Mouse (Mus musculus): ENCODE results near the gene Mrpl17. TPM values are rescaled to one million over a fixed set of nuclear protein-coding genes. Genes with fewer than 3 reads are reported as not detected.

Mrpl17 gene
- total and polyA plus RNA-seq, 2 experiments from 2014 or later = 46.1 to 207 TPM

DNA sequence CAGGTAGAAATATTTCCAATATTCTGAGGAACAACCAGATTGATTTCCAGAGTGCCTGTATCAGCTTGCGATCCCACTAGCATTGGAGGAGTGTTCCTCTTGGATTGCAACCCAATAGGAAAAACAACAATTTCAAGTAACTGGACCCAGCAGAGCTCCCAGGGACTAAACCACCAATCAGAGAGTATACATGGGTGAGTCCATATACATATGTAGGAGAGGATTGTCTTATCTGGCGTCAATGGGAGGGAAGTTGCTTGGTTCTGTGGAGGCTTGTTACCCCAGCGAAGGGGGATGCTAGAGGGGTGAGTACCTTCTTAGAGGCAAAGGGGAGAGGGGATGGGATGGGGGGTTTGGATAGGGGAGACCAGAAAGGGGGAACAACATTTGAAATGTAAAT lies 2.4 kb upstream of the Mrpl17 start:
- ATAC-seq (ENCODE audit: insufficient read depth, low read depth) (no peak), DNase-seq (ENCODE audit: low spot score) (no peak)
- no peaks in the 10 kb centered on the region for H3K27me3 ChIP-seq (ENCODE audit: control insufficient read depth, insufficient read depth, low read length)
- WGBS = 84% methylated on average over 3 of the region's 3 CpGs
- 0 out of 2 replicates have a peak, but pooled peaks cover 3% of the 10 kb centered on the region for H3K9me3 ChIP-seq (replicated peaks; ENCODE audit: control insufficient read depth, low read length)
- peaks cover 14% of the 10 kb centered on the region; the same call in 1 of the 2 replicates for H3K36me3 ChIP-seq (replicated peaks; ENCODE audit: control insufficient read depth, insufficient read depth, low read length)
- TF ChIP-seq CTCF (IDR thresholded peaks at IDR 0.05; ENCODE audit: low read depth) (no peak), EP300 (IDR thresholded peaks at IDR 0.05; ENCODE audit: low read depth) (no peak)
- H3K4me3 ChIP-seq (ENCODE audit: low read depth, low read length) = no peak overlapping the region
- no peak overlapping the region for H3K9ac ChIP-seq (replicated peaks; ENCODE audit: low read depth, low read length)
- no peak overlapping the region for H3K27ac ChIP-seq (ENCODE audit: low read depth)
- no peak overlapping the region for H3K4me2 ChIP-seq (ENCODE audit: low read depth, low read length)
- peaks cover 10% of the 10 kb centered on the region for H3K4me1 ChIP-seq (ENCODE audit: control insufficient read depth, insufficient read depth)

- Histone ChIP-seq H3K4me3 (ENCODE audit: low read depth, low read length) (no peak overlapping the region), H3K27me3 (ENCODE audit: control insufficient read depth, insufficient read depth, low read length) (no peaks in the 10 kb centered on the region)
Observed at GRCm38 (mm10) chr7:105812566-105812965, 1.7 kb upstream of the Mrpl17 start.

DNA sequence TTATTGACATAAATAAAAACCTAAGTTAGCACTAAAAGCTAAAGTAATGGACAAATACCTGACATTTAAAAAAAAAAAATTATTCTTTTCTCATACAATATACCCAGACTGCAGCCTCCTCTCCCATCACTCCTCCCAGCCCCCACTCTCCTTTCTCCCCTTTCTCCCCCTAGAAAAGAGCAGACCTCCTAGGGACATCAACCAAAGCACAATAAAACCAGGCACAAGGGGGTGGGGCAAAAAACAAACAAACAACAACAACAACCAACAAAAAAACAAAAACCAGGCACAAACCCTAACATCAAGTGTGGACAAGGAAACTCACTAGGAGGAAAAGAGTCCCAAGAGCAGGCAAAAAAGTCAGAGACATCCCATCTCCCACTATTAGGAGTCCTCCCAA lies 617 bp upstream of the Mrpl17 start:
- H3K4me1 ChIP-seq (ENCODE audit: control insufficient read depth, insufficient read depth) = peaks cover 14% of the 10 kb centered on the region
- no peak for TF ChIP-seq CTCF (IDR thresholded peaks at IDR 0.05; ENCODE audit: low read depth)
- no peak for TF ChIP-seq EP300 (IDR thresholded peaks at IDR 0.05; ENCODE audit: low read depth)
- H3K27ac ChIP-seq (ENCODE audit: low read depth) = no peak overlapping the region
- H3K9ac ChIP-seq (replicated peaks; ENCODE audit: low read depth, low read length) = no peak overlapping the region
- ATAC-seq (ENCODE audit: insufficient read depth, low read depth) (no peak), DNase-seq (ENCODE audit: low spot score) (no peak)
- H3K9me3 ChIP-seq (replicated peaks; ENCODE audit: control insufficient read depth, low read length) = 0 out of 2 replicates have a peak, but pooled peaks cover 3% of the 10 kb centered on the region
- peak overlapping the region; percentile 78; the same call in 1 of the 2 replicates for H3K4me3 ChIP-seq (ENCODE audit: low read depth, low read length)
- H3K27me3 ChIP-seq (ENCODE audit: control insufficient read depth, insufficient read depth, low read length) = no peaks in the 10 kb centered on the region
- H3K4me2 ChIP-seq (ENCODE audit: low read depth, low read length) = peak overlapping the region; percentile 31
- peaks cover 14% of the 10 kb centered on the region; the same call in 1 of the 2 replicates for H3K36me3 ChIP-seq (replicated peaks; ENCODE audit: control insufficient read depth, insufficient read depth, low read length)

More at GRCm38 (mm10) chr7:105812566-105812965, 1.7 kb upstream of the Mrpl17 start:
- Histone ChIP-seq H3K9ac (replicated peaks; ENCODE audit: low read depth, low read length) (no peak overlapping the region), H3K4me1 (ENCODE audit: control insufficient read depth, insufficient read depth) (peaks cover 10% of the 10 kb centered on the region), H3K4me2 (ENCODE audit: low read depth, low read length) (no peak overlapping the region), H3K36me3 (replicated peaks; ENCODE audit: control insufficient read depth, insufficient read depth, low read length) (peaks cover 14% of the 10 kb centered on the region; the same call in 1 of the 2 replicates), H3K9me3 (replicated peaks; ENCODE audit: control insufficient read depth, low read length) (0 out of 2 replicates have a peak, but pooled peaks cover 3% of the 10 kb centered on the region), H3K27ac (ENCODE audit: low read depth) (no peak overlapping the region)
- DNase-seq (ENCODE audit: low spot score) (no peak), ATAC-seq (ENCODE audit: insufficient read depth, low read depth) (no peak)
- WGBS = 68% methylated on average over 3 of the region's 3 CpGs
- TF ChIP-seq EP300 (IDR thresholded peaks at IDR 0.05; ENCODE audit: low read depth) = no peak
- no peak for TF ChIP-seq CTCF (IDR thresholded peaks at IDR 0.05; ENCODE audit: low read depth)

DNA sequence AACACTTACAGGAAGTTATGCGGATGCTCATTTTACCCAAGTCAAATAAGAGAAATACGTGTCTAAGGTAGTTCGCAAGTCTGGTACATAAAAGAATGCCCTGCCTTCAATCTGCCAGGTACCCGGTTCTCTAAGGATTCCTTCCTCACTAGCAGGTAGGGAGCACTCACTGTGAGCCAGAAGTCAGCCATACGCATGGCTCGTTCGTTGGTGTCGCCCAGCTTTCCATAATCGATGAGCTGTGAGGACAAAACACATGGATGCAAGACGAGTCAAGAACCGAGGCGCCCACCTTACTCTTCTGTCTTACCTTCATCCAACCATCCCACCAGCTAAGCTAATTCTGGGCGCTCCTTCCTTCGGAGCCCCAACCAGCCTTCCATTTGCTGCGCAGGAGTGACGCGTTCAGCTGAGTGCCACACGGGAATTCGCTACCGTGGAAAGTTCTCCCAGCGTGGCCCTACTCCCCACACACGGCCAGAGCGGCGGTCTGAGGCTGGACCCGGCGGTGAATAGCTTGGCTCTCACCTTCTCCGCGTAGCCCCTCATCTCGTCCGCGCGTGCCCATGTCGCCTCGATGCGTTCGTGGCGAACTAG lies 521 bp downstream of the Mrpl17 start:
- ATAC-seq (ENCODE audit: insufficient read depth, low read depth) = peak; percentile 31
- H3K4me3 ChIP-seq (ENCODE audit: low read depth, low read length) = peak overlapping the region; percentile 78
- H3K4me2 ChIP-seq (ENCODE audit: low read depth, low read length) = peak overlapping the region; percentile 94
- WGBS = 4% methylated on average over 37 of the region's 37 CpGs
- DNase-seq (ENCODE audit: low spot score) = no peak
- no peak for TF ChIP-seq EP300 (IDR thresholded peaks at IDR 0.05; ENCODE audit: low read depth)
- TF ChIP-seq CTCF (IDR thresholded peaks at IDR 0.05; ENCODE audit: low read depth) = no peak
- H3K9me3 ChIP-seq (replicated peaks; ENCODE audit: control insufficient read depth, low read length) = 0 out of 2 replicates have a peak, but pooled peaks cover 3% of the 10 kb centered on the region
- no peaks in the 10 kb centered on the region for H3K27me3 ChIP-seq (ENCODE audit: control insufficient read depth, insufficient read depth, low read length)
- H3K27ac ChIP-seq (ENCODE audit: low read depth) = peak overlapping the region; percentile 87
- peak overlapping the region; percentile 94 for H3K9ac ChIP-seq (replicated peaks; ENCODE audit: low read depth, low read length)
- H3K4me1 ChIP-seq (ENCODE audit: control insufficient read depth, insufficient read depth) = peaks cover 14% of the 10 kb centered on the region
- H3K36me3 ChIP-seq (replicated peaks; ENCODE audit: control insufficient read depth, insufficient read depth, low read length) = peaks cover 14% of the 10 kb centered on the region; the same call in 1 of the 2 replicates

- peak overlapping the region; percentile 87; the same call in 1 of the 2 replicates for H3K27ac ChIP-seq (ENCODE audit: low read depth)
- H3K27me3 ChIP-seq (ENCODE audit: control insufficient read depth, insufficient read depth, low read length) = no peaks in the 10 kb centered on the region
- DNase-seq (ENCODE audit: low spot score) (no peak), ATAC-seq (ENCODE audit: insufficient read depth, low read depth) (no peak)
- H3K36me3 ChIP-seq (replicated peaks; ENCODE audit: control insufficient read depth, insufficient read depth, low read length) = peaks cover 14% of the 10 kb centered on the region; the same call in 1 of the 2 replicates
- H3K4me1 ChIP-seq (ENCODE audit: control insufficient read depth, insufficient read depth) = peaks cover 14% of the 10 kb centered on the region
- peak overlapping the region; percentile 94 for H3K9ac ChIP-seq (replicated peaks; ENCODE audit: low read depth, low read length)
- H3K9me3 ChIP-seq (replicated peaks; ENCODE audit: control insufficient read depth, low read length) = 0 out of 2 replicates have a peak, but pooled peaks cover 3% of the 10 kb centered on the region
- WGBS = 75% methylated on average over 7 of the region's 7 CpGs
- H3K4me2 ChIP-seq (ENCODE audit: low read depth, low read length) = peak overlapping the region; percentile 94
- TF ChIP-seq CTCF (IDR thresholded peaks at IDR 0.05; ENCODE audit: low read depth) (no peak), EP300 (IDR thresholded peaks at IDR 0.05; ENCODE audit: low read depth) (no peak)
- H3K4me3 ChIP-seq (ENCODE audit: low read depth, low read length) = peak overlapping the region; percentile 78
Observed at GRCm38 (mm10) chr7:105809836-105810235, 1.1 kb downstream of the Mrpl17 start.
